Mouse (Mus musculus) ES-E14 (cell line): ENCODE data around the gene Cacna1d. TPM values are rescaled to one million over a fixed set of nuclear protein-coding genes. Genes with fewer than 3 reads are reported as not detected.

Experiments used
- DNase-seq: peaks from one replicate; pipeline ENCODE4 v3.0.0-alpha.2; 2013; ENCODE audit warnings: low read depth, low spot score
- H3K27ac ChIP-seq: 2 replicates; pipeline ENCODE4 v1.5.1; 2012; ENCODE audit warnings: low read depth, mild to moderate bottlenecking, low read length, moderate library complexity, mixed read lengths; ENCODE audit not compliant: poor library complexity, insufficient read depth, severe bottlenecking
- H3K36me3 ChIP-seq: 2 replicates; pipeline ENCODE4 v1.6.1; 2012; ENCODE audit warnings: mild to moderate bottlenecking, low read length, moderate library complexity, mixed read lengths; ENCODE audit not compliant: control insufficient read depth, poor library complexity, insufficient read depth, severe bottlenecking
- H3K4me1 ChIP-seq, 2 experiments: fragments of 150-350 bp in 1 of 2; sonication (generic) in 1 of 2; 2 replicates each; pipeline ENCODE4 v1.6.1; 2012; ENCODE audit warnings: low read length in 2 of 2, mild to moderate bottlenecking in 1 of 2, mixed read lengths in 1 of 2; ENCODE audit not compliant: control insufficient read depth in 2 of 2, insufficient read depth in 2 of 2, poor library complexity in 1 of 2
- H3K4me3 ChIP-seq, 2 experiments: fragments of 150-350 bp in 1 of 2; sonication (generic) in 1 of 2; 2 replicates each; pipeline ENCODE4 v1.5.1; 2012; ENCODE audit warnings: low read length in 2 of 2, low read depth in 1 of 2, mild to moderate bottlenecking in 1 of 2, mixed read lengths in 1 of 2; ENCODE audit not compliant: insufficient read depth in 1 of 2, poor library complexity in 1 of 2, severe bottlenecking in 1 of 2
- H3K9ac ChIP-seq: 2 replicates; pipeline ENCODE4 v1.6.1; 2012; ENCODE audit warnings: low read depth, mild to moderate bottlenecking, low read length, mixed read lengths; ENCODE audit not compliant: poor library complexity, insufficient read depth, severe bottlenecking
- H3K9me3 ChIP-seq: fragments of 150-350 bp; sonication (generic); 2 replicates; pipeline ENCODE4 v1.6.1; 2012; ENCODE audit warnings: low read depth, mild to moderate bottlenecking, low read length; ENCODE audit not compliant: control insufficient read depth, insufficient read depth
- CHD2 ChIP-seq: IDR thresholded peaks from 2 replicates; pipeline ENCODE4 v1.6.1; 2014; ENCODE audit warnings: mild to moderate bottlenecking, low read depth, low read length, inconsistent platforms
- HCFC1 ChIP-seq: IDR thresholded peaks from 2 replicates; pipeline ENCODE4 v1.6.1; 2012; ENCODE audit warnings: low read length, inconsistent platforms, borderline replicate concordance; ENCODE audit not compliant: insufficient read depth
- MAFK ChIP-seq: IDR thresholded peaks from 2 replicates; pipeline ENCODE4 v1.6.1; 2014; ENCODE audit warnings: mild to moderate bottlenecking, low read depth, low read length, inconsistent platforms; ENCODE audit not compliant: insufficient read depth
- ZC3H11A ChIP-seq: IDR thresholded peaks from 2 replicates; pipeline ENCODE4 v1.6.1; 2012; ENCODE audit warnings: low read depth, mild to moderate bottlenecking, inconsistent platforms, low read length, borderline replicate concordance
- ZNF384 ChIP-seq: IDR thresholded peaks from 2 replicates; pipeline ENCODE4 v1.6.1; 2012; ENCODE audit warnings: low read depth, low read length, inconsistent platforms
- in situ Hi-C, 2 experiments: fragments of 600-800 bp; cut with MboI; formaldehyde crosslinking; loops; one replicate each; pipeline ENCODE4 v1.15.1; 2025; ENCODE audit warnings: low sequenced_read_pairs in 2 of 2, inconsistent platforms in 1 of 2; ENCODE audit not compliant: unreplicated experiment in 2 of 2
- total RNA-seq: library from RNA; depleted of rRNA; stranded (reverse); fragments of 300-350 nt; gene quantifications from 2 replicates; pipeline ENCODE4 v1.2.3, GENCODE M21; 2012

Gene Cacna1d
- total RNA-seq, 1 experiment, result 0.36 TPM

GRCm38 (mm10) chr14:30033405-30033804 is 457.9 kb downstream of the Cacna1d start:
- no peaks in the 10 kb centered on the region for H3K4me1 ChIP-seq
- TF ChIP-seq CHD2, result no peak
- TF ChIP-seq ZC3H11A, result no peak
- no peak for TF ChIP-seq MAFK
- no peaks in the 10 kb centered on the region for H3K36me3 ChIP-seq
- H3K9ac ChIP-seq, result no peak overlapping the region
- no peaks in the 10 kb centered on the region for H3K9me3 ChIP-seq
- H3K27ac ChIP-seq, result no peak overlapping the region
- in situ Hi-C loops, result no loop called here
- DNase-seq, result no peak
- H3K4me3 ChIP-seq, result no peak overlapping the region

GRCm38 (mm10) chr14:30027378-30027777 is 463.9 kb downstream of the Cacna1d start:
- no peak overlapping the region for H3K4me3 ChIP-seq
- TF ChIP-seq ZC3H11A, result 0 out of 2 replicates have a peak, but pooled peaks have one; percentile 3
- TF ChIP-seq ZNF384, result no peak
- in situ Hi-C loops, result no loop called here
- peak; percentile 30 for DNase-seq
- no peak overlapping the region for H3K9ac ChIP-seq
- H3K9me3 ChIP-seq, result no peaks in the 10 kb centered on the region
- H3K27ac ChIP-seq, result no peak overlapping the region
- H3K36me3 ChIP-seq, result no peaks in the 10 kb centered on the region
- no peaks in the 10 kb centered on the region for H3K4me1 ChIP-seq

GRCm38 (mm10) chr14:30024387-30024786 is 466.9 kb downstream of the Cacna1d start:
- Histone ChIP-seq H3K4me3 (no peak overlapping the region), H3K4me1 (no peaks in the 10 kb centered on the region), H3K9ac (no peak overlapping the region), H3K36me3 (no peaks in the 10 kb centered on the region), H3K27ac (no peak overlapping the region), H3K9me3 (no peaks in the 10 kb centered on the region)
- no peak for DNase-seq
- in situ Hi-C loops, result no loop called here
- TF ChIP-seq HCFC1 (no peak), CHD2 (no peak), ZC3H11A (no peak), ZNF384 (no peak), MAFK (no peak)

- no peaks in the 10 kb centered on the region for H3K4me1 ChIP-seq
- no peaks in the 10 kb centered on the region; the same call in 1 of the 2 replicates for H3K36me3 ChIP-seq
- H3K4me3 ChIP-seq, result no peak overlapping the region
- H3K9me3 ChIP-seq, result no peaks in the 10 kb centered on the region
- H3K9ac ChIP-seq, result no peak overlapping the region
- TF ChIP-seq MAFK (no peak), CHD2 (no peak), ZNF384 (no peak), ZC3H11A (no peak)
- in situ Hi-C loops, result no loop called here
- DNase-seq, result no peak
- H3K27ac ChIP-seq, result no peak overlapping the region
Observed at GRCm38 (mm10) chr14:30022471-30022870, 468.8 kb downstream of the Cacna1d start.

GRCm38 (mm10) chr14:30019792-30020575 is 471.3 kb downstream of the Cacna1d start:
- no peak for TF ChIP-seq HCFC1
- no peak for TF ChIP-seq MAFK
- no peak for TF ChIP-seq CHD2
- no peak for TF ChIP-seq ZC3H11A
- no peak for TF ChIP-seq ZNF384
- Histone ChIP-seq H3K4me3 (no peak overlapping the region), H3K9ac (no peak overlapping the region), H3K36me3 (no peaks in the 10 kb centered on the region; the same call in 1 of the 2 replicates), H3K4me1 (no peaks in the 10 kb centered on the region), H3K9me3 (no peaks in the 10 kb centered on the region), H3K27ac (no peak overlapping the region)
- DNase-seq, result no peak
- in situ Hi-C loops, result no loop called here
